Mouse (Mus musculus) embryonic facial prominence, embryonic 10.5 days (tissue): ENCODE data around the gene Txnip. TPM values are rescaled to one million over a fixed set of nuclear protein-coding genes. Genes with fewer than 3 reads are reported as not detected.
A peak's percentile ranks its signal among the peaks of the same experiment; 100 is the strongest.

Experiments
- DNase-seq: peaks from one replicate; pipeline ENCODE4 v3.0.0-alpha.2; 2017; ENCODE audit warnings: low spot score
- H3K27ac ChIP-seq: fragments of 300-500 bp; sonication (generic); replicated peaks from 2 replicates; pipeline ENCODE4 v1.5.1; 2016; ENCODE audit warnings: mild to moderate bottlenecking
- H3K27me3 ChIP-seq: fragments of 300-500 bp; sonication (generic); replicated peaks from 2 replicates; pipeline ENCODE4 v1.6.1; 2016; ENCODE audit warnings: low read depth, mild to moderate bottlenecking; ENCODE audit not compliant: poor library complexity, severe bottlenecking
- H3K36me3 ChIP-seq: fragments of 300-500 bp; sonication (generic); replicated peaks from 2 replicates; pipeline ENCODE4 v1.6.1; 2016; ENCODE audit warnings: mild to moderate bottlenecking, moderate library complexity
- H3K4me1 ChIP-seq: fragments of 300-500 bp; sonication (generic); 2 replicates; pipeline ENCODE4 v1.6.1; 2016
- H3K4me3 ChIP-seq: fragments of 300-500 bp; sonication (generic); 2 replicates; pipeline ENCODE4 v1.5.1; 2016; ENCODE audit warnings: mild to moderate bottlenecking, moderate library complexity
- H3K9me3 ChIP-seq: fragments of 300-500 bp; sonication (generic); 2 replicates; pipeline ENCODE4 v1.6.1; 2016; ENCODE audit warnings: mild to moderate bottlenecking
- WGBS: fragments of 180-500 bp; shearing (Covaris S2); methylation state at CpG from one replicate; pipeline ENCODE4 v1.1.7; 2016; 5-methylcytosine and 5-hydroxymethylcytosine counted together
- polyA plus RNA-seq: library from polyadenylated mRNA; unstranded; fragments of >200 nt; fragmentation: Nextera tagmentation; extraction: Ambion mirVana; gene quantifications from 2 replicates; pipeline ENCODE4 v1.2.1, GENCODE M21; 2016

The Txnip gene
- polyA plus RNA-seq, 1 experiment from 2014 or later = 34.9 TPM

GRCm38 (mm10) chr3:96540740-96541139 is 17.0 kb upstream of the Txnip start:
- WGBS = 43% methylated on average over 6 of the region's 6 CpGs

GRCm38 (mm10) chr3:96541328-96542078 is 16.3 kb upstream of the Txnip start:
- Histone ChIP-seq H3K27ac (peak overlapping the region; percentile 40; the same call in 1 of the 2 replicates), H3K4me3 (no peak overlapping the region; the same call in 1 of the 2 replicates), H3K27me3 (peaks cover 32% of the 10 kb centered on the region), H3K4me1 (peaks cover 22% of the 10 kb centered on the region), H3K36me3 (no peaks in the 10 kb centered on the region), H3K9me3 (no peaks in the 10 kb centered on the region)
- WGBS = 17% methylated on average over 14 of the region's 14 CpGs
- DNase-seq = peak; percentile 37

More at GRCm38 (mm10) chr3:96540740-96541139, 17.0 kb upstream of the Txnip start:
- H3K4me1 ChIP-seq = peaks cover 22% of the 10 kb centered on the region
- H3K4me3 ChIP-seq = no peak overlapping the region
- peaks cover 24% of the 10 kb centered on the region for H3K27me3 ChIP-seq
- H3K9me3 ChIP-seq = no peaks in the 10 kb centered on the region
- no peak for DNase-seq
- H3K27ac ChIP-seq = no peak overlapping the region
- no peaks in the 10 kb centered on the region for H3K36me3 ChIP-seq

GRCm38 (mm10) chr3:96542554-96542953 is 15.2 kb upstream of the Txnip start:
- peaks cover 23% of the 10 kb centered on the region for H3K4me1 ChIP-seq
- 80% methylated on average over 8 of the region's 8 CpGs for WGBS
- no peak overlapping the region for H3K27ac ChIP-seq
- H3K36me3 ChIP-seq = no peaks in the 10 kb centered on the region
- peaks cover 37% of the 10 kb centered on the region for H3K27me3 ChIP-seq
- no peak for DNase-seq
- H3K9me3 ChIP-seq = no peaks in the 10 kb centered on the region
- H3K4me3 ChIP-seq = no peak overlapping the region

GRCm38 (mm10) chr3:96543345-96543744 is 14.4 kb upstream of the Txnip start:
- Histone ChIP-seq H3K36me3 (no peaks in the 10 kb centered on the region), H3K9me3 (no peaks in the 10 kb centered on the region), H3K4me1 (peaks cover 25% of the 10 kb centered on the region), H3K27me3 (peaks cover 43% of the 10 kb centered on the region), H3K4me3 (no peak overlapping the region), H3K27ac (no peak overlapping the region)
- no peak for DNase-seq
- WGBS = 87% methylated on average over 11 of the region's 11 CpGs

- no peaks in the 10 kb centered on the region for H3K36me3 ChIP-seq
- H3K9me3 ChIP-seq = no peaks in the 10 kb centered on the region
- WGBS = 49% methylated on average over 1 of the region's 1 CpGs
- no peak overlapping the region for H3K4me3 ChIP-seq
- H3K4me1 ChIP-seq = peaks cover 10% of the 10 kb centered on the region
- no peak overlapping the region for H3K27ac ChIP-seq
- peaks cover 43% of the 10 kb centered on the region for H3K27me3 ChIP-seq
- DNase-seq = no peak
Observed at GRCm38 (mm10) chr3:96545565-96545964, 12.2 kb upstream of the Txnip start.

- Histone ChIP-seq H3K27me3 (peaks cover 39% of the 10 kb centered on the region), H3K36me3 (no peaks in the 10 kb centered on the region), H3K4me3 (0 out of 2 replicates have a peak overlapping the region, but pooled peaks have one; percentile 11), H3K9me3 (no peaks in the 10 kb centered on the region), H3K27ac (no peak overlapping the region), H3K4me1 (peaks cover 14% of the 10 kb centered on the region)
- 56% methylated on average over 4 of the region's 4 CpGs for WGBS
- no peak for DNase-seq
Observed at GRCm38 (mm10) chr3:96546880-96547279, 10.9 kb upstream of the Txnip start.

GRCm38 (mm10) chr3:96547389-96547960 is 10.3 kb upstream of the Txnip start:
- H3K27me3 ChIP-seq = peaks cover 33% of the 10 kb centered on the region
- H3K4me3 ChIP-seq = peak overlapping the region; percentile 40; the same call in 1 of the 2 replicates
- no peaks in the 10 kb centered on the region for H3K9me3 ChIP-seq
- H3K27ac ChIP-seq = no peak overlapping the region; the same call in 1 of the 2 replicates
- H3K36me3 ChIP-seq = no peaks in the 10 kb centered on the region
- H3K4me1 ChIP-seq = peaks cover 14% of the 10 kb centered on the region
- WGBS = 9% methylated on average over 14 of the region's 14 CpGs
- DNase-seq = peak; percentile 80

- 80% methylated on average over 7 of the region's 7 CpGs for WGBS
- peaks cover 14% of the 10 kb centered on the region for H3K4me1 ChIP-seq
Observed at GRCm38 (mm10) chr3:96548824-96549223, 8.9 kb upstream of the Txnip start.

GRCm38 (mm10) chr3:96549346-96549745 is 8.4 kb upstream of the Txnip start:
- WGBS = 84% methylated on average over 5 of the region's 5 CpGs
- no peak for DNase-seq
- H3K27me3 ChIP-seq = peaks cover 19% of the 10 kb centered on the region
- H3K27ac ChIP-seq = no peak overlapping the region
- no peaks in the 10 kb centered on the region for H3K36me3 ChIP-seq
- H3K9me3 ChIP-seq = no peaks in the 10 kb centered on the region
- H3K4me3 ChIP-seq = no peak overlapping the region
- H3K4me1 ChIP-seq = peaks cover 14% of the 10 kb centered on the region

More at GRCm38 (mm10) chr3:96548824-96549223, 8.9 kb upstream of the Txnip start:
- Histone ChIP-seq H3K36me3 (no peaks in the 10 kb centered on the region), H3K27ac (no peak overlapping the region), H3K27me3 (peaks cover 19% of the 10 kb centered on the region), H3K4me3 (no peak overlapping the region), H3K9me3 (no peaks in the 10 kb centered on the region)
- no peak for DNase-seq

GRCm38 (mm10) chr3:96551203-96551602 is 6.6 kb upstream of the Txnip start:
- Histone ChIP-seq H3K4me1 (peaks cover 27% of the 10 kb centered on the region), H3K27ac (peak overlapping the region; percentile 27), H3K36me3 (no peaks in the 10 kb centered on the region), H3K9me3 (no peaks in the 10 kb centered on the region), H3K27me3 (peaks cover 14% of the 10 kb centered on the region), H3K4me3 (no peak overlapping the region)
- DNase-seq = peak; percentile 56
- WGBS = 18% methylated on average over 8 of the region's 8 CpGs

- H3K4me1 ChIP-seq = peaks cover 34% of the 10 kb centered on the region
- H3K27me3 ChIP-seq = peaks cover 7% of the 10 kb centered on the region
- peak overlapping the region; percentile 27 for H3K27ac ChIP-seq
- H3K36me3 ChIP-seq = no peaks in the 10 kb centered on the region
- H3K9me3 ChIP-seq = no peaks in the 10 kb centered on the region
- 81% methylated on average over 7 of the region's 7 CpGs for WGBS
- no peak for DNase-seq
- no peak overlapping the region for H3K4me3 ChIP-seq
Observed at GRCm38 (mm10) chr3:96551890-96552289, 5.9 kb upstream of the Txnip start.

- 83% methylated on average over 6 of the region's 6 CpGs for WGBS
- DNase-seq = no peak
- H3K27ac ChIP-seq = no peak overlapping the region
- H3K4me3 ChIP-seq = no peak overlapping the region
- H3K4me1 ChIP-seq = peaks cover 37% of the 10 kb centered on the region
- no peaks in the 10 kb centered on the region for H3K36me3 ChIP-seq
- H3K9me3 ChIP-seq = no peaks in the 10 kb centered on the region
- no peaks in the 10 kb centered on the region for H3K27me3 ChIP-seq
Observed at GRCm38 (mm10) chr3:96553601-96554000, 4.2 kb upstream of the Txnip start.

- no peak overlapping the region for H3K4me3 ChIP-seq
- H3K4me1 ChIP-seq = peaks cover 44% of the 10 kb centered on the region
- DNase-seq = no peak
- no peak overlapping the region for H3K27ac ChIP-seq
- 78% methylated on average over 6 of the region's 6 CpGs for WGBS
- peaks cover under 1% of the 10 kb centered on the region for H3K36me3 ChIP-seq
- H3K27me3 ChIP-seq = no peaks in the 10 kb centered on the region
- no peaks in the 10 kb centered on the region for H3K9me3 ChIP-seq
Observed at GRCm38 (mm10) chr3:96554251-96554650, 3.5 kb upstream of the Txnip start.
